Mouse (Mus musculus) lung, embryonic 15.5 days (tissue): ENCODE measurements around the gene Map3k21. TPM values are rescaled to one million over a fixed set of nuclear protein-coding genes. Genes with fewer than 3 reads are reported as not detected.
A peak's percentile ranks its signal among the peaks of the same experiment; 100 is the strongest.

Experiments
- ATAC-seq: fragments of 200-750 bp; cut with Nextera tagmentation; 2 replicates; pipeline ENCODE4 v1.8.0; 2017; ENCODE audit warnings: moderate number of reproducible peaks, borderline replicate concordance; ENCODE audit not compliant: low FRiP score, low TSS enrichment; ENCODE audit errors: extremely low read depth
- H3K27ac ChIP-seq: fragments of 300-500 bp; sonication (generic); 2 replicates; pipeline ENCODE4 v1.5.1; 2015; ENCODE audit warnings: moderate library complexity, mild to moderate bottlenecking, inconsistent platforms
- H3K27me3 ChIP-seq: fragments of 300-500 bp; sonication (generic); 2 replicates; pipeline ENCODE4 v1.6.1; 2015; ENCODE audit warnings: inconsistent platforms
- H3K36me3 ChIP-seq: fragments of 300-500 bp; sonication (generic); 2 replicates; pipeline ENCODE4 v1.6.1; 2015; ENCODE audit warnings: inconsistent platforms
- H3K4me1 ChIP-seq: fragments of 300-500 bp; sonication (generic); 2 replicates; pipeline ENCODE4 v1.6.1; 2015; ENCODE audit warnings: inconsistent platforms
- H3K4me2 ChIP-seq: fragments of 300-500 bp; sonication (generic); 2 replicates; pipeline ENCODE4 v1.6.1; 2015; ENCODE audit warnings: inconsistent platforms, mild to moderate bottlenecking, moderate library complexity
- H3K4me3 ChIP-seq: fragments of 300-500 bp; sonication (generic); 2 replicates; pipeline ENCODE4 v1.5.1; 2015; ENCODE audit warnings: mild to moderate bottlenecking, inconsistent platforms
- H3K9ac ChIP-seq: fragments of 300-500 bp; sonication (generic); 2 replicates; pipeline ENCODE4 v1.6.1; 2015; ENCODE audit warnings: inconsistent platforms
- H3K9me3 ChIP-seq: fragments of 300-500 bp; sonication (generic); 2 replicates; pipeline ENCODE4 v1.6.1; 2016; ENCODE audit warnings: inconsistent platforms
- WGBS: fragments of 180-500 bp; shearing (Covaris S2); methylation state at CpG from one replicate; pipeline ENCODE4 v1.1.7; 2015; 5-methylcytosine and 5-hydroxymethylcytosine counted together
- polyA plus RNA-seq: library from polyadenylated mRNA; unstranded; fragments of >200 nt; fragmentation: Nextera tagmentation; extraction: Ambion mirVana; gene quantifications from 2 replicates; pipeline ENCODE4 v1.2.1, GENCODE M21; 2015

The Map3k21 gene
- polyA plus RNA-seq, 1 experiment from 2014 or later = 2.7 TPM

GRCm38 (mm10) chr8:125950007-125950940, 40.0 kb downstream of the Map3k21 start:
- H3K9ac ChIP-seq = no peak overlapping the region
- no peak overlapping the region for H3K27ac ChIP-seq
- no peak overlapping the region for H3K4me2 ChIP-seq
- WGBS = 16% methylated on average over 23 of the region's 23 CpGs
- no peaks in the 10 kb centered on the region for H3K36me3 ChIP-seq
- no peaks in the 10 kb centered on the region for H3K27me3 ChIP-seq
- no peaks in the 10 kb centered on the region for H3K9me3 ChIP-seq
- peak; percentile 79 for ATAC-seq
- no peak overlapping the region for H3K4me3 ChIP-seq
- no peaks in the 10 kb centered on the region for H3K4me1 ChIP-seq

GRCm38 (mm10) chr8:125955671-125956070, 45.4 kb downstream of the Map3k21 start:
- no peak for ATAC-seq
- no peaks in the 10 kb centered on the region for H3K36me3 ChIP-seq
- H3K4me1 ChIP-seq = 0 out of 2 replicates have a peak, but pooled peaks cover 2% of the 10 kb centered on the region
- no peak overlapping the region for H3K9ac ChIP-seq
- no peak overlapping the region for H3K27ac ChIP-seq
- no peaks in the 10 kb centered on the region for H3K9me3 ChIP-seq
- 13% methylated on average over 11 of the region's 11 CpGs for WGBS
- H3K27me3 ChIP-seq = no peaks in the 10 kb centered on the region
- H3K4me3 ChIP-seq = no peak overlapping the region
- H3K4me2 ChIP-seq = no peak overlapping the region; the same call in 1 of the 2 replicates

- Histone ChIP-seq H3K4me1 (0 out of 2 replicates have a peak, but pooled peaks cover 2% of the 10 kb centered on the region), H3K27ac (no peak overlapping the region), H3K27me3 (no peaks in the 10 kb centered on the region), H3K4me3 (no peak overlapping the region), H3K4me2 (no peak overlapping the region), H3K36me3 (no peaks in the 10 kb centered on the region), H3K9me3 (0 out of 2 replicates have a peak, but pooled peaks cover 6% of the 10 kb centered on the region), H3K9ac (no peak overlapping the region)
- 65% methylated on average over 9 of the region's 9 CpGs for WGBS
- ATAC-seq = no peak
Measured at GRCm38 (mm10) chr8:125956796-125957195, 46.5 kb downstream of the Map3k21 start.

GRCm38 (mm10) chr8:125957226-125957993, 47.2 kb downstream of the Map3k21 start:
- Histone ChIP-seq H3K9ac (no peak overlapping the region), H3K36me3 (no peaks in the 10 kb centered on the region), H3K27me3 (no peaks in the 10 kb centered on the region; the same call in 1 of the 2 replicates), H3K27ac (peak overlapping the region; percentile 63), H3K9me3 (0 out of 2 replicates have a peak, but pooled peaks cover 6% of the 10 kb centered on the region), H3K4me3 (no peak overlapping the region), H3K4me1 (0 out of 2 replicates have a peak, but pooled peaks cover 2% of the 10 kb centered on the region), H3K4me2 (no peak overlapping the region)
- WGBS = 54% methylated on average over 13 of the region's 13 CpGs
- ATAC-seq = no peak; the same call in 1 of the 2 replicates

- 0 out of 2 replicates have a peak, but pooled peaks cover 6% of the 10 kb centered on the region for H3K9me3 ChIP-seq
- H3K4me1 ChIP-seq = 0 out of 2 replicates have a peak, but pooled peaks cover 2% of the 10 kb centered on the region
- ATAC-seq = no peak
- H3K9ac ChIP-seq = no peak overlapping the region
- WGBS = 52% methylated on average over 1 of the region's 1 CpGs
- peak overlapping the region; percentile 63 for H3K27ac ChIP-seq
- no peak overlapping the region for H3K4me3 ChIP-seq
- no peaks in the 10 kb centered on the region; the same call in 1 of the 2 replicates for H3K27me3 ChIP-seq
- H3K36me3 ChIP-seq = no peaks in the 10 kb centered on the region
- no peak overlapping the region; the same call in 1 of the 2 replicates for H3K4me2 ChIP-seq
Measured at GRCm38 (mm10) chr8:125957994-125958368, 47.7 kb downstream of the Map3k21 start.

- 39% methylated on average over 4 of the region's 4 CpGs for WGBS
- Histone ChIP-seq H3K9me3 (0 out of 2 replicates have a peak, but pooled peaks cover 6% of the 10 kb centered on the region), H3K4me3 (no peak overlapping the region), H3K9ac (no peak overlapping the region), H3K36me3 (no peaks in the 10 kb centered on the region), H3K4me1 (peaks cover 6% of the 10 kb centered on the region; the same call in 1 of the 2 replicates), H3K27ac (no peak overlapping the region), H3K27me3 (peaks cover 4% of the 10 kb centered on the region; the same call in 1 of the 2 replicates), H3K4me2 (no peak overlapping the region)
- no peak for ATAC-seq
Measured at GRCm38 (mm10) chr8:125959363-125959771, 49.1 kb downstream of the Map3k21 start.

GRCm38 (mm10) chr8:125960037-125960436, 49.8 kb downstream of the Map3k21 start:
- 83% methylated on average over 8 of the region's 8 CpGs for WGBS
- Histone ChIP-seq H3K4me3 (no peak overlapping the region), H3K27me3 (peaks cover 4% of the 10 kb centered on the region; the same call in 1 of the 2 replicates), H3K9ac (no peak overlapping the region), H3K4me1 (peaks cover 6% of the 10 kb centered on the region; the same call in 1 of the 2 replicates), H3K27ac (no peak overlapping the region), H3K9me3 (0 out of 2 replicates have a peak, but pooled peaks cover 6% of the 10 kb centered on the region), H3K4me2 (no peak overlapping the region), H3K36me3 (no peaks in the 10 kb centered on the region)
- no peak for ATAC-seq

GRCm38 (mm10) chr8:125961790-125962189, 51.5 kb downstream of the Map3k21 start:
- no peak overlapping the region for H3K9ac ChIP-seq
- H3K27me3 ChIP-seq = peaks cover 4% of the 10 kb centered on the region; the same call in 1 of the 2 replicates
- no peak for ATAC-seq
- WGBS = 89% methylated on average over 6 of the region's 6 CpGs
- peaks cover 3% of the 10 kb centered on the region; the same call in 1 of the 2 replicates for H3K4me1 ChIP-seq
- H3K4me2 ChIP-seq = no peak overlapping the region
- H3K4me3 ChIP-seq = no peak overlapping the region
- H3K27ac ChIP-seq = no peak overlapping the region
- 0 out of 2 replicates have a peak, but pooled peaks cover 6% of the 10 kb centered on the region for H3K9me3 ChIP-seq
- H3K36me3 ChIP-seq = no peaks in the 10 kb centered on the region

GRCm38 (mm10) chr8:125963807-125964211, 53.6 kb downstream of the Map3k21 start:
- Histone ChIP-seq H3K36me3 (no peaks in the 10 kb centered on the region), H3K4me3 (peak overlapping the region; percentile 9; the same call in 1 of the 2 replicates), H3K27ac (no peak overlapping the region), H3K9me3 (0 out of 2 replicates have a peak, but pooled peaks cover 6% of the 10 kb centered on the region), H3K4me2 (peak overlapping the region; percentile 45), H3K27me3 (peaks cover 4% of the 10 kb centered on the region; the same call in 1 of the 2 replicates), H3K4me1 (peaks cover 3% of the 10 kb centered on the region; the same call in 1 of the 2 replicates), H3K9ac (no peak overlapping the region)
- 1% methylated on average over 11 of the region's 11 CpGs for WGBS
- ATAC-seq = no peak

- ATAC-seq = no peak
- no peak overlapping the region for H3K27ac ChIP-seq
- no peak overlapping the region for H3K9ac ChIP-seq
- no peak overlapping the region for H3K4me2 ChIP-seq
- no peak overlapping the region for H3K4me3 ChIP-seq
- no peaks in the 10 kb centered on the region for H3K36me3 ChIP-seq
- no peaks in the 10 kb centered on the region for H3K9me3 ChIP-seq
- no peaks in the 10 kb centered on the region for H3K27me3 ChIP-seq
- WGBS = 26% methylated on average over 3 of the region's 3 CpGs
- no peaks in the 10 kb centered on the region for H3K4me1 ChIP-seq
Measured at GRCm38 (mm10) chr8:125971336-125971735, 61.1 kb downstream of the Map3k21 start.

GRCm38 (mm10) chr8:125975981-125976380, 65.7 kb downstream of the Map3k21 start:
- 81% methylated on average over 4 of the region's 4 CpGs for WGBS

More at GRCm38 (mm10) chr8:125975981-125976380, 65.7 kb downstream of the Map3k21 start:
- Histone ChIP-seq H3K4me3 (no peak overlapping the region), H3K4me1 (no peaks in the 10 kb centered on the region), H3K9ac (no peak overlapping the region), H3K9me3 (no peaks in the 10 kb centered on the region), H3K27ac (no peak overlapping the region), H3K27me3 (0 out of 2 replicates have a peak, but pooled peaks cover 4% of the 10 kb centered on the region), H3K4me2 (no peak overlapping the region), H3K36me3 (no peaks in the 10 kb centered on the region)
- ATAC-seq = no peak
